Mouse (Mus musculus): ENCODE measurements around the gene Drd5.

Gene Drd5

GRCm38 (mm10) chr5:38318966-38319786 lies at the start of gene Drd5:
Gene Drd5 (plus strand): TSS chr5:38319367.
- DNase-seq (ENCODE audit: extremely low read depth, low read depth, low spot score) = no peak

GRCm38 (mm10) chr5:38270942-38271341 lies 48.2 kb upstream of the Drd5 start:
- DNase-seq (ENCODE audit: extremely low read depth, low read depth, low spot score) = no peak

- no peak for DNase-seq (ENCODE audit: extremely low read depth, low read depth, low spot score)
Observed at GRCm38 (mm10) chr5:38273831-38274230, 45.3 kb upstream of the Drd5 start.

- DNase-seq (ENCODE audit: extremely low read depth, low read depth, low spot score) = no peak
Observed at GRCm38 (mm10) chr5:38275771-38276170, 43.4 kb upstream of the Drd5 start, which contains the start of gene Otop1. Gene Otop1 (plus strand): TSS chr5:38275972.

- no peak for DNase-seq (ENCODE audit: extremely low read depth, low read depth, low spot score)
Observed at GRCm38 (mm10) chr5:38276451-38276850, 42.7 kb upstream of the Drd5 start.

GRCm38 (mm10) chr5:38277098-38277866 lies 41.9 kb upstream of the Drd5 start:
- no peak for DNase-seq (ENCODE audit: extremely low read depth, low read depth, low spot score)

- no peak for DNase-seq (ENCODE audit: extremely low read depth, low read depth, low spot score)
Observed at GRCm38 (mm10) chr5:38277936-38278600, 41.1 kb upstream of the Drd5 start.

- DNase-seq (ENCODE audit: extremely low read depth, low read depth, low spot score) = no peak
Observed at GRCm38 (mm10) chr5:38280075-38280474, 39.1 kb upstream of the Drd5 start.

- no peak for DNase-seq (ENCODE audit: extremely low read depth, low read depth, low spot score)
Observed at GRCm38 (mm10) chr5:38285724-38286123, 33.4 kb upstream of the Drd5 start.

- peak; percentile 7 for DNase-seq (ENCODE audit: extremely low read depth, low read depth, low spot score)
Observed at GRCm38 (mm10) chr5:38288476-38288875, 30.7 kb upstream of the Drd5 start.

GRCm38 (mm10) chr5:38301761-38302411 lies 17.3 kb upstream of the Drd5 start:
- no peak for DNase-seq (ENCODE audit: extremely low read depth, low read depth, low spot score)

- DNase-seq (ENCODE audit: extremely low read depth, low read depth, low spot score) = no peak
Observed at GRCm38 (mm10) chr5:38302651-38303050, 16.5 kb upstream of the Drd5 start.

GRCm38 (mm10) chr5:38305241-38305640 lies 13.9 kb upstream of the Drd5 start:
- no peak for DNase-seq (ENCODE audit: extremely low read depth, low read depth, low spot score)

- DNase-seq (ENCODE audit: extremely low read depth, low read depth, low spot score) = peak; percentile 3
Observed at GRCm38 (mm10) chr5:38307255-38308101, 11.7 kb upstream of the Drd5 start.

- DNase-seq (ENCODE audit: extremely low read depth, low read depth, low spot score) = no peak
Observed at GRCm38 (mm10) chr5:38308873-38309272, 10.3 kb upstream of the Drd5 start.

- DNase-seq (ENCODE audit: extremely low read depth, low read depth, low spot score) = no peak
Observed at GRCm38 (mm10) chr5:38309795-38310194, 9.4 kb upstream of the Drd5 start.

- no peak for DNase-seq (ENCODE audit: extremely low read depth, low read depth, low spot score)
Observed at GRCm38 (mm10) chr5:38333381-38333780, 14.2 kb downstream of the Drd5 start.

GRCm38 (mm10) chr5:38334582-38334981 lies 15.4 kb downstream of the Drd5 start:
- DNase-seq (ENCODE audit: extremely low read depth, low read depth, low spot score) = no peak

GRCm38 (mm10) chr5:38343101-38343500 lies 23.9 kb downstream of the Drd5 start:
- DNase-seq (ENCODE audit: extremely low read depth, low read depth, low spot score) = no peak

Data from fat pad, adult 2 months (tissue).